Mouse (Mus musculus) splenic B cell, adult 2 months (primary cell): ENCODE data around the gene Ifi202b.
"Not testable (repeated sequence)": the region's sequence is repeated elsewhere in the genome, so short reads cannot be mapped to it uniquely, and the experiment has no call there.

Experiments used
- DNase-seq: peaks from one replicate; pipeline ENCODE4 v3.0.0-alpha.2; 2011; ENCODE audit warnings: low read depth, low spot score
- H3K27me3 ChIP-seq: 2 replicates; pipeline ENCODE4 v1.6.1; 2012; ENCODE audit warnings: mild to moderate bottlenecking, low read length, moderate library complexity, mixed read lengths; ENCODE audit not compliant: control insufficient read depth, poor library complexity, insufficient read depth, severe bottlenecking
- H3K36me3 ChIP-seq: 2 replicates; pipeline ENCODE4 v1.6.1; 2012; ENCODE audit warnings: mild to moderate bottlenecking, low read length, moderate library complexity, mixed read lengths; ENCODE audit not compliant: control insufficient read depth, poor library complexity, insufficient read depth, severe bottlenecking

Ifi202b gene

DNA sequence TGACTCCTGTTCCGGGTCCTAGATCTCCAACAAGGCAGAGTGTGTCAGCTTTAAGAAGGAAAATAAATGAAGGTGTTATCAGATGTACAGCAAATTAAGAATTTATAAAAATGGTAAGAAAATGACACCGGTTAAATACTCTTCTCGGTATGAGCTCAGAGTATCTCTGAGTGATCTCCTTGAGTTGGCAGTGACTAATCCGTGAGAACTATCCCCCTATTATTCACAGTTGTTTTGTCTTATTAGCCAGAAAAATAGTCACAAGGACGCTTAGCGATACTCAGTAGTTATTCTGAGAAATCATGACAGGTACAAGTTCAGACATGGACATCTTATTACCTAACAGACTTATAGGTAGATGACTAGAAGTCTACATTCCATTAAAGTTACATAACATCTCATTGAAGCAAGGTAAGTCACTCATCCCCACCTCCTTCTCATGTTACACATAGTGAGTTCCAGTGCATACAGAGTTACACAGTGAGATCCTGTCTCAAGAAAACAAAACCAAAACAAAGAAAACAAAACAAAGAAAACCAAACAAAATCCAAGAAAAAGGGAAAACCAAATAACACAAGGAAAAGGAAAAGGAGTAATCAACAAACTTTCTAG lies at the start of gene Ifi202b:
Ifi202b (minus strand) TSS at position 51 of the 612 bp plus-strand sequence.
- not testable (repeated sequence) for DNase-seq, H3K27me3 ChIP-seq, H3K36me3 ChIP-seq

DNA sequence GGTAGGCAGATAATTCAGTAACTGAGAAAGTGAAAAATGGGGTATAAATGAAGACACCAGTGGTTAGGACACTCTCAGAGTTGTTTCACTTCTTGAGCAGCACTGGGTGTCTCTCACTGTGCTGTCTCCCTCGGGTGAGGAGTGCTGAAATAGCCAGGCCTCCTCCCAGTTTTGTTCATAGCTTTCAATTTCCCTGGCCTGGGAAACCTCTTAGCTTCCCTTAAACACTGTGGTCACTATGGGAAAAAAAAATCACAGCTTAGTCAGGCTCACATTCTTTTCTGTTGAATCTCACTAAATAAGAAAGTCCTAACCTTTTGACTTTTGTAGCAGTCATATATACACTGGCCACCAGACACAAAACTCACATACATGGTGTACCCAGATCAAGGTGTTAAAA lies 49.2 kb upstream of the Ifi202b start, which contains the start of gene Ifi205:
Ifi205 (minus strand) TSS at position 113 of the 400 bp plus-strand sequence.
- no peaks in the 10 kb centered on the region for H3K27me3 ChIP-seq
- DNase-seq: no peak
- H3K36me3 ChIP-seq: no peaks in the 10 kb centered on the region

DNA sequence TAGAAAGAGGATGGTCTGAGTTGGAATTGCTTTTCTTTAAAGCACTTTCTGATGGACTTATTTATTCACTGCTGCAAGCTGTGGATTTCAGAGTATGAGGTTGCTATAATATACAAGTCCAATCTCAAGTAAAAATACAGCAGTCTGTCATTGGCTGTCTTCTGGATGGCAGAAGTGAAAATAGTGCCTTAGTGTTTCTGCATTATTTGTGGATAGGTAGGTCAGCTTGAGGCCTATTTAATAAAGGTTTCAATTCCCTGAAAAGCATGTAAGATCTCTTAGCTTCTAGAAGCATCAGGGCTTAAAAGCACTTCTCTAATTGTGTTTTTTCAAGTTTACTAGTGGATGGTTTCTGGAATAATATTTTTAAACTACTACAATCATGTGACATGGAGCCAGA lies 24.5 kb upstream of the Ifi202b start:
- not testable (repeated sequence) for H3K36me3 ChIP-seq, DNase-seq, H3K27me3 ChIP-seq

DNA sequence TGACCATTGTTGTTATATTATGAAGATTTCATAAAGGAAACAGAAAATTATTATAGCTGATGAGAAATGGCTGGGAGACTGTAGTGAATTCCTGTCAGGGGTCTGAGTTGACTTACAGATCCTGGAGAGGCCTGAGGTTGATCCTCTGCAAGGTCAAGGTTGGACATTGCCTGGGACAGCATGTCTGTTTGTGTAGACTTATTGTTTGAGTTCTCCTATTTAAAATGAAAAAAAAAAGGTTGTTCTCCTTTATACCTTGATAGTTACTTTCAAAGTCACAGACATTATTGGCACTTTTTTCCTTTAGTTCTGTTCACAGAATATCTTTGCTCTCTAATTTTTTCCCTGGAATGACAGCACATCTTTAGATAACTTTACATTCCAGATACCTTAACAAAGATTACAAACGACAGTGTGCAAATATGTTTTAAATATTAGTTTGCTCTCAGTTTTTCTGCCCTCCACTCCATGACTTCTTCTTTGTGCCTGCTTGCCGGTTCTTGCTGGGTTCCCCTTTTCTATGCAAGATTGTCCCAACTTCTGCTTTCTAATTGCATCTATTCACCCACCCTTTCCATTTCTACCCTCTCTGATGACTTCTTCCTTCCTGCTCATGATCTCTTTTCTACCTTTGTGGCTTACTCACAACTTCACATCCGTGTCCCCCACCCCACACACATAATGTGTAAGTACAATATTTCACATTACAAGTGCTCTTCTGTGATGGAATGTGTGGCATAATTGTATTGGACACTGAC lies 22.0 kb upstream of the Ifi202b start:
- H3K27me3 ChIP-seq, H3K36me3 ChIP-seq: not testable (repeated sequence)
- DNase-seq: peak; percentile 6

DNA sequence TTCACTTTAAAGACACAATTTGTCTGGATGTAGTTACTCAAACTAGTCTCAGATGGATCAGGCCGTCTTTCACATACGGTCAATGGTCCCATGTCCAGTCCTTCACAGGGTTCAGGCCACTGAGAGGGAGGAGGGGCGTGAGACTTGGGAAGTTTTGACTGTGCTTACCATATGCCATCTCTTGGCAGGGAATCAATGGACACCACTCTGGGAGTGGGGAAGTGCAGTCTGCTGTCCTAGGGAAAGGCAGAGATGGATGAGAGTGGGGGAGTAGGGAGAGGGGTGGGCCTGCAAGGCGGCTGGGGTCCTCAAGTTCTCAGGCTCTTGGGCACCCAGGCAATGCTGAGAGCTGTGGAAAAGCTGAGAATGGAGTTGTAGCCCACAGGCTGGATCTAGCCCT lies 12.5 kb upstream of the Ifi202b start:
- H3K27me3 ChIP-seq: no peaks in the 10 kb centered on the region
- no peak for DNase-seq
- no peaks in the 10 kb centered on the region for H3K36me3 ChIP-seq

DNA sequence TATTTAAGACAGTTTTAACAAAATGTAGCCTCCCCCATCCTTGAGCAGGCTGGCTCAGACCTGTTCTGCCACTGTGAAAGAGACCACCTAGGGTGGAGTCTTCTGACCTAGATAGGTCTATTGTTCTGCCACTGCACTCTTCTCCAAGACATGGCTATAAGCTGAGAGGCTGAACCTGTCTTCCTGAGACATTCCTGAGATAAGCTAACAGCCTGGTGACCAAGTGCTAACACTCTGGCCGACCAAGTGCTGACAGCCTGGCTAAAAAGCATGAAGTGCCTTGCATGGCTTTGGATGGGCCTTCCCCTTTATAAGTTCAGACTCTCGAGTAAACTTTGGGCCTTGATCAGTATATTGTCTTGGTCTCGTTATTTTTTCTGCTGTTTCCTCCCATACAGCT lies 1.5 kb downstream of the Ifi202b start:
- not testable (repeated sequence) for H3K27me3 ChIP-seq, H3K36me3 ChIP-seq

DNA sequence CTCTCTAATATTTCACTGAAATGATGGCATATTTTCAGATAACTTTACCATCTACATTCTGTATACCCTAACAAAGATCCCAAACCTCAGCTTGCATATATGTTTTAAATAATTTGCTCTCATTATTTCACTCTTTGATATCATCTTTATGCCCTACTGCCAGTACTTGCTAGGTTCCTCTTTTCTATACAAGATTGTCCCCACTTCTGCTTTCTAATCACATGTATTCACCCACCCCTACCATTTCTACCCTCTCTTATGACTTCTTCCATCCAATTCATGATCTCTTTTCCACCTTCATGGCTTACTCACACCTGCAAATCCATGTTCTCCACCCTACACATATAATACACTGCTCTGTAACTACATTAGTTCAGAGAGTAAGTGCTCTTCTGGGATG lies 4.9 kb downstream of the Ifi202b start:
- no peaks in the 10 kb centered on the region for H3K36me3 ChIP-seq
- no peaks in the 10 kb centered on the region for H3K27me3 ChIP-seq
- DNase-seq: peak; percentile 73

More for the DNA sequence above, 1.5 kb downstream of the Ifi202b start:
- DNase-seq: peak; percentile 12

DNA sequence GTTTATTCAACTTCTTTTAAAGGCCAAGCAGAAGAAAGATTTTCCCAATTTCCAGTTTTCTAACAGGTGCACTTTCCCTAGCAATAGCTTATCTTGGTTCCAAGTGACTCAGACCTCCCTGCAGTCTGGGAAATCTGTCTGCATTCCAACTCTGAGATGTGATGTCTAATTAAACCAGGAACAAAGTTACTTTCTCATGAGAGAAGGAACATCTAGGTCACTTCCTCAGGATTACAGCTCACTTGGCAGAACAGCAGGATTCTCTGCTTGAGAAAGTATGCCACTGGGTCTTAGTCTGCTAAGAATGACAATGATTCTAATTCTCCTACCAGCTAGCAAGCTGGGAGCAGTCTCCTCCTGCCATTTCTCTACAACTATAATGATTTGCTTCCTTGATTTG lies 9.4 kb downstream of the Ifi202b start:
- Histone ChIP-seq H3K27me3 (no peaks in the 10 kb centered on the region), H3K36me3 (no peaks in the 10 kb centered on the region)
- DNase-seq: no peak

DNA sequence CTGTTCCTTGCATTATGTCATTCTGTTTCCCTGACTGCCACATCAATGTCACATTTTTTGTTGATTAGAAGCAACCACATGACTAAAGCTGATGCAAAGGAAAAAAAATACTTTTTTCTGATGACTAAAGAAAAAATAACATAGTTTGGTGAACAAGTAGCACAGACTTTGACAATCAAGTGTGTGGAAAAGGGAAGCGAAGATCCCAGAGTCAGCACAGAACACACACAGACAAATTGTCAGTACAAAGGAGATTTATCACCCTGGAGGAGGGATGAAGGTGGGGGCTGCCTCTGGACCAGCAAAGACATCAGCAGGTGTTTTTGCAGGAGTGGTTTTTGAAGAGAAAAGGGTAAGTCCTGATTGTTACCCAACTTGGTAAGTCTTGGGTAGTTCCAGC lies 21.1 kb downstream of the Ifi202b start:
- DNase-seq, H3K36me3 ChIP-seq, H3K27me3 ChIP-seq: not testable (repeated sequence)

DNA sequence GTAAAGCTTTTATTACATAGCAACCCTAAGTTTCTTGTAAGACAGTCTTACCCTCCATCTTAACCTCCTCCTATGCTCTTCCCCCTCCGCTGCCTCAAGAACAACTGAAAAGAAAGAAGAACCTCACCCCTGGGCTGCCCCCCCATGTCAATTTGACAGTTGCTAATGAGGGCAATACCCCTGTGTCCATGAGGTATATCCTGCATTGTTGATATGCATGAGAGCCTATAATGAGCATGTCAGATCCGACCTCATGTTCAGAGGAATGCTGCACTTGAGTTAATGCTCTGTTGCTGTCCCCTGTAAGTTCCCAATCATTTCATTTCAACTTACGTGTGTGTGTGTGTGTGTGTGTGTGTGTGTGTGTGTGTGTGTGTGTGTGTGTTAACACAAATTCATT lies 22.5 kb downstream of the Ifi202b start:
- not testable (repeated sequence) for DNase-seq, H3K27me3 ChIP-seq, H3K36me3 ChIP-seq

DNA sequence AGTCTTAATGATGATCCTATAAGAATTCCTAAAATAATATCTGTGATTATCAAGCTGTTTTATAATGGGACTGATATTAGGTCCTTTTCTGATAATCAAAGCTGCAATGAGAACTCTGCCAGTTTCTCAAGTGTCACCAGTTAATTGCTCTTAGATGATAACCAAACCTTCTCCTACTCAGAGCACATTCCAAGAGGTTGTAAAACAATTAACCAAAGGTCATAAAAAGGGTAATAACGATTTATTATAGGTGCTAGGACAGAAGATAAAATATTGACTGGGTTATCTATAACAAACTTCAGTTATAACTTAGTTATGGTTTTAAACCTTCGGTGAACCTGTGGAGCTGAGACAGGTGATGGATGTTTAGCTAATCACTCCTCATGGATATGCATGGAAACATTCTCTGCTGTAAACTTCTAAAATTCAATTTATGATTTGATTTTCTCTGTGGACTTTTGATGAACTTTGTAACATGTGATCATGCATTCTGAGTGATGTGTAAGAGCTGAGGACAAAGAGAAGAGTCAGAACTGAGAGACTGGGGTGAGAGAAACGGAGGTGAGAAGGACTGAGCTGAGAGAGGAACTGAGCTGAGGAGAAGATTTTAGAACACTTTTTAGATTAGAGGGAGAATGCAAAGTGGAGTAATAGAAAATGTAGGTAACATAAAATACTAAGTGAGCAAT lies 26.6 kb downstream of the Ifi202b start:
- H3K27me3 ChIP-seq, DNase-seq, H3K36me3 ChIP-seq: not testable (repeated sequence)

DNA sequence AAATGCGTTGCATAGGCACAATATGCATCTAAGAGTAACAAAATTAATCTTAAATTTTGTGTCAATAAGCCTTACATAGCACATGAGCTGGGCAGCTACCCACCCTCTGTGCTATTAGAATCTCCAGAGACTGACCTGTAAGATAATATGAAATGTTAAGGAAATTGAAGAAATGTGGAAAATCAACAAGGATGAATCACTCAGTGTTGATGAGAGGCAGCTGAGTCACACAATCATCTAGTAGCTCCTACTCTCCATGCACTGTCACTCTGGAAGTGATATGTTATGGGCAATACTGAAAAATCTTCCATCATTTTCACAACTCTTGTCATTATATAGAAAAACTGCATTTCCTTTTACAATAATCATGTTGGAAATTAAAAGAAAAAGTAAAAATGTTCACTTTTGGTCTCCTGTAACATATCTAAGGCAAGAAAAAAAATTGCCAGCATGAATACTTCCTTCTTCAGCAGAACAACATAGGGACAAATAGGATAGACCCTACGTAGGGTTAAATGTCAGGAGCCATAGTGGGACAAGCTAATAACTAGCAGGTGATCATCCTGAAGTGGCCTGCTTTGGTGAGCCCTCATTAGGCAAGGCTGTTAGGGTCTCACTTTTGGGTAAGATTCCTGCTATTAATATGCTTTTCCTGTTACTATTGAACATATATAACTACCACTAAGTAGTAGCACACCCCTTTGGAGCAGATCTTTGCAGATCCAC lies 27.3 kb downstream of the Ifi202b start:
- H3K27me3 ChIP-seq: no peaks in the 10 kb centered on the region
- DNase-seq: no peak

DNA sequence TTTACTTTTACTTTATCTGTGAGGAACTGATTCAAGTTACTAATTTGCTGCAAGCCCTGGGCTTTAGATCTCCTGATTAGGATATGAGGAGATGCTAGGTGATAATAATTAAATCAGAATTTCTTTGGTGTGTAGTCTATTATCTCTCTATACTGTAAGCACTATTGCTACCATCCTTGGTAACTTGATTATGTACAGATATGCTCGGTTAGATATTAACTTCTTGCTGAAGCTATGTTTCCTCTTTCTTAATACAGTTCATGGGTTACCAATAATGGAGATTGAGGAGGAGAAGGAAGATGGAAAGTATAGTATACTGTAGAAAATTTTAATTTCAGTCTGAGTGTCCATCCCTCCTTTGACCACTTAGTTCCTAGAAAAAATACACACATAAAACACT lies 29.0 kb downstream of the Ifi202b start:
- H3K36me3 ChIP-seq: no peaks in the 10 kb centered on the region

More for the DNA sequence above, 27.3 kb downstream of the Ifi202b start:
- H3K36me3 ChIP-seq: no peaks in the 10 kb centered on the region

DNA sequence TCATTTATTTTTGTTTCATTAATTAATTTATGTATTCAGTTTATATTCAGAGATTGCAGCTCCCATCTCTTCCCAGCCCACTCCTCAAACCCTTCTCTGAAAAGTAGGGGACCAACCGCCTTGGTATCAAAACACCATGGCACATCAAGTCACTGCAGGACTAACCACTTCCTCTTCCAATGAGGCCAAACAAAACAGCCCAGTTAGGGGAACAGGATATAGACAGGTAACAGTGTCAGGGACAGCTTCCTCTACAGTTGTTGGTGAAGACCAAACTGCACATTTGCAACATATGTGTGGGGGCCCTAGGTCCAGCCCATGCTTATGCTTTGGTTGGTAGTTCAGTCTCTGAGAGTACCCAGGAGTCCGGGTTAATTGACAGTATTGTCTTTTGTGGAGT lies 33.5 kb downstream of the Ifi202b start:
- peak; percentile 54 for DNase-seq

More for the DNA sequence above, 29.0 kb downstream of the Ifi202b start:
- no peaks in the 10 kb centered on the region for H3K27me3 ChIP-seq
- DNase-seq: no peak

DNA sequence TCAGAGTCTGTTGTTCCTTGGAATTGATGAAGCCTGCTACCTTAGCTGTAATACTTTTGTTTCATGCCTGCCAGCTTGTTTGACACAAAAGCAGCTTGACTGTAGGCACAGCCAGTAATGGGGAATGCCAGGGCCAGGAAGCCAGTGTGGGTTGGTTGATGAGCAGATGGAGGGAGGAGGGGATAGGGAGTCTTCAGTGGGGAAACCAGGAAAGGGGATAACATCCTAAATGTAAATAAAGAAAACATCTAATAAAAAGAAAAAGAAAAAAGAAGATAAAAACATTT lies 39.8 kb downstream of the Ifi202b start:
- H3K36me3 ChIP-seq, DNase-seq, H3K27me3 ChIP-seq: not testable (repeated sequence)

More for the DNA sequence above, 33.5 kb downstream of the Ifi202b start:
- H3K27me3 ChIP-seq, H3K36me3 ChIP-seq: not testable (repeated sequence)
